Mouse (Mus musculus) small intestine, adult 2 months (tissue): ENCODE measurements at regions not wholly inside any gene's neighbourhood (a gene's known extent, or its start where the extent isn't known, plus 50 kb on each side); places are given as distances from the start of the nearest gene placed in this dataset.

Source experiments
- H3K27ac ChIP-seq: fragments of 200-500 bp; 2 replicates; pipeline ENCODE4 v1.5.1; 2012; ENCODE audit warnings: low read depth, low read length, control low read depth, inconsistent platforms; ENCODE audit not compliant: insufficient read depth
- H3K27me3 ChIP-seq: fragments of 200-500 bp; 2 replicates; pipeline ENCODE4 v1.6.1; 2012; ENCODE audit warnings: mild to moderate bottlenecking, moderate library complexity, low read length, inconsistent platforms; ENCODE audit not compliant: control insufficient read depth, insufficient read depth
- H3K36me3 ChIP-seq: fragments of 200-500 bp; 2 replicates; pipeline ENCODE4 v1.6.1; 2012; ENCODE audit warnings: mild to moderate bottlenecking, low read length, control low read depth, inconsistent platforms; ENCODE audit not compliant: control insufficient read depth, insufficient read depth
- H3K4me1 ChIP-seq: fragments of 200-500 bp; 2 replicates; pipeline ENCODE4 v1.6.1; 2012; ENCODE audit warnings: low read length, inconsistent platforms, mixed read lengths; ENCODE audit not compliant: control insufficient read depth, insufficient read depth, insufficient read length
- H3K4me3 ChIP-seq: fragments of 200-500 bp; 2 replicates; pipeline ENCODE4 v1.5.1; 2012; ENCODE audit warnings: low read depth, mild to moderate bottlenecking, control low read depth, inconsistent platforms, low read length, moderate library complexity
- CTCF ChIP-seq: fragments of 200-500 bp; IDR thresholded peaks from 2 replicates; pipeline ENCODE4 v1.5.1; 2012; ENCODE audit warnings: low read depth, mild to moderate bottlenecking, control low read depth, inconsistent platforms, low read length, moderate library complexity, mixed read lengths; ENCODE audit not compliant: insufficient replicate concordance, insufficient read length; ENCODE audit errors: extremely low read depth
- POLR2A ChIP-seq: fragments of 200-500 bp; IDR thresholded peaks from 2 replicates; pipeline ENCODE4 v1.6.1; 2012; ENCODE audit warnings: low read depth, mild to moderate bottlenecking, control low read depth, inconsistent platforms, low read length, moderate library complexity
- WGBS: fragments of 180-500 bp; shearing (Covaris S2); methylation state at CpG from one replicate; pipeline ENCODE4 v1.1.7; 2018; 5-methylcytosine and 5-hydroxymethylcytosine counted together

DNA sequence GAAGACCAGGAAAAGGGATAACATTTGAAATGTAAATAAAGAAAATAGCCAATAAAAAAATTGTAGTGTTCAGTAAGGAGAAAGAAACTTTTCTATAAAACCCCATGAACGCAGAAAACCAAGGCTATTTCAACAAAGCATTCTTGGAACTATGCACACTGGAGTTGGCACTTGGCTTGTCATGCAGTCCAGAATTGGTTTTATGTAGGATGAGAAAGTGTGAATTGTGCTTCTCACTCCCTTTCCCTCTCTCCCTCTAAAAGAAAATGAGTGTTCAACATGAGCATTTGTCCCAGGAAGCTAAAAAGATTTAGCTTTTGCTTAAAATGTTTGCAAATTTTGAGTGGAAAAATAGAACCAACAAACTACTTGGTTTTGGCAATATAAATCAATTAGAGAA is 841.6 kb upstream of the Adam24 start:
- Histone ChIP-seq H3K27ac (no peak overlapping the region), H3K36me3 (no peaks in the 10 kb centered on the region), H3K4me1 (no peaks in the 10 kb centered on the region), H3K4me3 (no peak overlapping the region), H3K27me3 (no peaks in the 10 kb centered on the region)
- 77% methylated on average over 1 of the region's 1 CpGs for WGBS
- no peak for TF ChIP-seq CTCF
- no peak for TF ChIP-seq POLR2A

DNA sequence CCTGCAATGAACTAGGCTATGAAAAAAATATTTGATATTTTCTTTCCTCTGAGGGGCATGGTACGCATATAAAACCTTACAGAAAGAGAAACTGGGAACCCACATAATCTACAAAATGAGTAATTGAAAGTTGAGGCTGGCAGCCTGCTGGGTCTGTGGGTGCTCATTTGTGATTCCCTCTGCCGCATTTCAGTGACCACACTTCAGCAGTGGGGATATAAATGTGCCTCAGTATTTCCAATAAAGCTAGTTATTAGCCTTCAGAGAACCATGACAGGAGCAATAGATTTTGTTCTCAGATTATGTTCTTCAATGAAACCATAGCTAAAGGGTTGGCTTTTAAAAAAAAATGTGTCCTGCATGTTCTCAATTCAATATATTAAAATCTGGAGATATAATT is 828.0 kb upstream of the Adam24 start:
- TF ChIP-seq CTCF, result no peak
- no peaks in the 10 kb centered on the region for H3K36me3 ChIP-seq
- 85% methylated on average over 2 of the region's 2 CpGs for WGBS
- no peaks in the 10 kb centered on the region for H3K4me1 ChIP-seq
- H3K27ac ChIP-seq, result no peak overlapping the region
- no peak overlapping the region for H3K4me3 ChIP-seq
- H3K27me3 ChIP-seq, result no peaks in the 10 kb centered on the region

DNA sequence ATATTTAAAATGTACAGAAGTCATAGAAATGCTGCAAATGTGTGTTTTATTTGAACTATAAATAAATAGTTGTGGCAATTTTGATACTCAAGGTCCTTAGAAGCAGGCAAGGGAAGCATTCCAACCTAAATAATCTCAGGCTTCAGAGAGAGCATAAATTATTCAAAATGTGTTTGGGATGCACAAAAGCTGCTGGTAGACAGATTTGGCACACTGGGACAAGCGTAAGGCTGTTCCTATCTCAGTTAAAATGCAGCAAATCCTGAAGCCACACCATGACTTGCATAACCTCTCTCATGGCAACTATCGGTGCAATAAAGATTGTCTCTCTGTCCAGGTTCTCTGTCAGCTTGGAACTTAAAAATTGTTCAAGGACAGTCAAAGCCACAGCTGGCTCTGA is 812.3 kb upstream of the Adam24 start:
- Histone ChIP-seq H3K36me3 (no peaks in the 10 kb centered on the region), H3K27ac (no peak overlapping the region), H3K4me3 (no peak overlapping the region), H3K27me3 (no peaks in the 10 kb centered on the region), H3K4me1 (no peaks in the 10 kb centered on the region)
- TF ChIP-seq POLR2A (no peak), CTCF (no peak)
- 78% methylated on average over 2 of the region's 2 CpGs for WGBS

DNA sequence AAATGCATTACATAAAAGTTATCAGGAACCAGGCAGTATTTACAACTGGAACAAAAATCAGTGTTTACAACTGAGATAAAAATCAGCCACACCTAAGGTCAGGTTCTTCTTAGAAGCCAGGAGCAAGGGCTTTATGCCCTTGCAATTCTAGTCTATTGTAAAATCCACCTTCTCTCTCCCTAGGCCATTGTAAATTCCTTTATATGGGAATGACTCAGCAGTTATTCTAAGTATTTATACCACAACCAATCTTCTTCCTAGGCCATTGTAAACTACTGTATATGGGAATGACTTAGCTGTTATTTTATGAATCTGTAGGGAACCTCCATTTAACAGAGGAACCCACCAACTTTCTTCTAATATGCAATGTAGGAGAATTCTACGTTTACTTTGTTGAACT is 772.6 kb upstream of the Adam24 start:
- Histone ChIP-seq H3K27ac (no peak overlapping the region), H3K36me3 (no peaks in the 10 kb centered on the region), H3K4me3 (no peak overlapping the region), H3K27me3 (no peaks in the 10 kb centered on the region), H3K4me1 (no peaks in the 10 kb centered on the region)
- TF ChIP-seq POLR2A (no peak), CTCF (no peak)
- WGBS, result 67% methylated on average over 1 of the region's 1 CpGs

DNA sequence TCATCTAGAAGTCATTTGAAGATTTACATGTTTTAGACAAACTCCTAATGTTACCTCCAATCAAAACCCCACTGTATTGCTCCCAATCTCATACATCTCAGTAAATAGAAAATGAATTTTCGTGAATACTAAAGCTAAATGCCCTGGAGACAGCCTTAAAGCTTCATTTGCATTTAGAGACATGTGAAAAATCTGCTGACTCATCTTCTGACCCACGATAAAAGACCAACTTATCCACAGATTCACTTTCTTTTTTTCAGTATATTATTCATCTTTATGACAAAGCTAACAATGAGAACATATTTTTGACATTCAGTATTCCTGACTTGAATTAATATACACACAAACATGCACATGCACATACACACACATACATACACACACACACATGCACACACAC is 762.0 kb upstream of the Adam24 start:
- H3K4me1 ChIP-seq, result no peaks in the 10 kb centered on the region
- WGBS, result 31% methylated on average over 2 of the region's 2 CpGs
- no peak overlapping the region for H3K27ac ChIP-seq
- no peaks in the 10 kb centered on the region for H3K27me3 ChIP-seq
- no peaks in the 10 kb centered on the region for H3K36me3 ChIP-seq
- no peak overlapping the region for H3K4me3 ChIP-seq
- TF ChIP-seq CTCF (no peak), POLR2A (no peak)

DNA sequence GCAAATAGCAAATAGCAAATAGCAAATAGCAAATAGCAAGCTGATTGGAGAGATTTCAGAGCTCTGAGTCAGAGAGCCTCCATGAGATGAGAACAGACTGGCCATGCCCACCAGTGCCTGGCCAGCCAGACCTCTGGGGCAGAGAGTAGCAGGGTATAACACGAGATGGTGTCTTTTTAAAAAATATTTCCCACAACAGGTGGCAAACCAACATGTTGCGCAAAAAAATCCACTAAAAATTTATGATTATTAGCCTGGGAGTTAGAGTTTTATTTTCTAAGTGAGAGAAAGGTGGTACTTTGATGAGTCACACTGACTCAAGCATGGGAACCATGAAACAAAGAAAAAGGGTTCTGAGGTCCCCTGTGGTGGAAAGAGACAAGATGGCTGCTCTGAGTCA is 753.5 kb upstream of the Adam24 start:
- 73% methylated on average over 2 of the region's 2 CpGs for WGBS
- no peaks in the 10 kb centered on the region for H3K27me3 ChIP-seq
- no peaks in the 10 kb centered on the region for H3K4me1 ChIP-seq

DNA sequence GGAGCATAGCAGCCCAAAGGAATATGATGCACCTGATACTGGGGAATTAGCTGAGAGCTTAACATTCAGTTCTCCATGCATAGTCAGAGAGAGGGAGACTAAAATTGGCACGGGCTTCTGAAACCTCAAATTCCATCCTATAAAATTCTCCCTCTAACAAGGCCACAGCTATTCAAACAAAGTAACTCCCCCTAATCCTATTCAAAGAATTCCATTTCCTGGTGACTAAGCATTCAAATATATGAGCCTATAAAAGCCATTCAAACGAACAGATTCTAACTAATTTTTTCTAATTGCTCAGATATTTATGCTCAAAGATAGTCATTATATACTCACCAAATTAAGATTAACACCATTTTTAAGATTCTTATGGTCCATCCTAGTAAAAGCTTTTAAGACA is 751.1 kb upstream of the Adam24 start:
- Histone ChIP-seq H3K4me1 (no peaks in the 10 kb centered on the region), H3K27me3 (no peaks in the 10 kb centered on the region), H3K4me3 (no peak overlapping the region), H3K36me3 (no peaks in the 10 kb centered on the region), H3K27ac (no peak overlapping the region)
- TF ChIP-seq CTCF (no peak), POLR2A (no peak)
- 44% methylated on average over 2 of the region's 2 CpGs for WGBS

More for the DNA sequence above, 753.5 kb upstream of the Adam24 start:
- Histone ChIP-seq H3K36me3 (no peaks in the 10 kb centered on the region), H3K27ac (no peak overlapping the region), H3K4me3 (no peak overlapping the region)
- TF ChIP-seq CTCF (no peak), POLR2A (no peak)

DNA sequence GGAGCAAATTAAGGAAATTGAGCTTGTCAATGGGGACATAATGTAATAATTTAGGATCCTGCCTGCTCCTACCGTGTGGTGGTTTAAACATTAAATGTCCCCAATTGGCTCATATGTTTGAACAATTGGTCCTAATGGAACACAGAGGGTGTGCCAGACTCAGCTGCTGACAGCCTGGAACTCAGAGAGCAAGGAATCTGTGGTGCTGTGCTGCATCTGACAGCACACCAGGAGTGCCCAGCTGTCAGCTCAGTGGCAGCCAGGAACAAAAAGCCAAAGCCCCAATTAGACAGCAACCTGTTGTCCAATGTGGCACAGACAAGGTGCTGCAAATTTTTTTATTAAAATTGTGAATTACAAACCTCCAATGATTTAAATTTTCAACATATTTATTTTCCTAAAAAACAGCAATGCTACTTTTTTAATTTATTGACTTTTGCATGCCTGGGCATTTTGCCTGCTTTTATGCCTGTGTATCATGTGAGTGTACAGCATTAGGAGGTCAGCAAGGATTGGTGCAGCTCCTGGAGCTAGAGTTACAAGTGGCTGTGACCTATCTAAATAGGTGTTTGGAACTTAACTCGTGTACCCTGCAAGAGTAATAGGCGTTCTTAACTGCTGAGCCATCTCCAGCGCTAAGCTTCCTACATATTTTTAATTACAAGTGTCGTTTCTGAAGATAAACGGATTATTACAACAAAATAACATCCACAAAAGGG is 724.5 kb upstream of the Adam24 start:
- 50% methylated on average over 6 of the region's 6 CpGs for WGBS
- Histone ChIP-seq H3K27ac (no peak overlapping the region), H3K4me1 (no peaks in the 10 kb centered on the region), H3K27me3 (no peaks in the 10 kb centered on the region), H3K36me3 (no peaks in the 10 kb centered on the region), H3K4me3 (no peak overlapping the region)
- TF ChIP-seq CTCF (no peak), POLR2A (no peak)
